Mouse (Mus musculus): Measurements from ENCODE around the gene Eng. TPM values are rescaled to one million over a fixed set of nuclear protein-coding genes. Genes with fewer than 3 reads are reported as not detected.
A peak's percentile ranks its signal among the peaks of the same experiment; 100 is the strongest.

Eng gene
- total RNA-seq, 2 experiments from 2014 or later, result 97.9 to 99.9 TPM

GRCm38 (mm10) chr2:32681754-32682153, 35.4 kb downstream of the Eng start:
- DNase-seq, result no peak

- no peak for DNase-seq
Observed at GRCm38 (mm10) chr2:32682721-32683417, 36.5 kb downstream of the Eng start.

DNA sequence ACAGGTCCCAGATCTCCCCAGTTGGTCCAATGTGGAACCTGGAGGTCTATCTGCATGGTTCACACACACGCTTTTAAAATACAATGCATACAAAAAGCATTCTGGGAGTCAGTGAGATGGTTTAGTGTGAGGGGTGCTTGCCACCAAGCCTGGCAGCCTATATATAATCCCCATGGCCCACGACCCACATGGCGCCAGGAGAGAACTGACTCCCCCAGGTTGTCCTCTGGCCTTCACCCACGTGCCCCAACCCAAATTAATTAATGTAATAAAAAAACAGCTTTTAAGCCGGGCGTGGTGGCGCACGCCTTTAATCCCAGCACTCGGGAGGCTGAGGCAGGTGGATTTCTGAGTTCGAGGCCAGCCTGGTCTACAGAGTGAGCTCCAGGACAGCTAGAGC, 37.3 kb downstream of the Eng start:
- no peak for DNase-seq

- DNase-seq, result no peak
Observed at GRCm38 (mm10) chr2:32684681-32685428, 38.5 kb downstream of the Eng start.

- peak; percentile 48 for DNase-seq
Observed at GRCm38 (mm10) chr2:32685807-32686206, 39.4 kb downstream of the Eng start.

DNA sequence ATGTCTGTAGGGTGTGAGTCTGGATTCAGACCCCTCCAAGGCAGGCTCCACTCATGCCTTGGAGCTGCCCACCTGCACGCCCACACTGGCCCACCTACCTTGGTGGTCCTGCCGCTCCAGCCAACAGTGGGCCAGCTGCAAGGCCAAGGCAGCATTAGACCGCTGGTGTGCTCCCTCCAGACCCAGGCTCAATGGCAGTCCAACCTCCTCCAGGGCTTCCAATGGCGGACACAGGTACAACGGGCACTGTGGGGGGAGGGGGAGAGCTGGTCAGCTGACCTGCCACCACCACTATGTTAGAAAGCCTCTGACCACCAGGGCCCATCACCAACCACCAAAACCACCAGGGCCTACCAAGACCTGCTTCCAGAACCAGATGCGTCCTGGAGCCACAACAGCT, 40.2 kb downstream of the Eng start:
- DNase-seq, result no peak

GRCm38 (mm10) chr2:32687562-32687961, 41.2 kb downstream of the Eng start:
- DNase-seq, result no peak

- DNase-seq, result peak; percentile 94
Observed at GRCm38 (mm10) chr2:32689420-32689819, 43.0 kb downstream of the Eng start.

DNA sequence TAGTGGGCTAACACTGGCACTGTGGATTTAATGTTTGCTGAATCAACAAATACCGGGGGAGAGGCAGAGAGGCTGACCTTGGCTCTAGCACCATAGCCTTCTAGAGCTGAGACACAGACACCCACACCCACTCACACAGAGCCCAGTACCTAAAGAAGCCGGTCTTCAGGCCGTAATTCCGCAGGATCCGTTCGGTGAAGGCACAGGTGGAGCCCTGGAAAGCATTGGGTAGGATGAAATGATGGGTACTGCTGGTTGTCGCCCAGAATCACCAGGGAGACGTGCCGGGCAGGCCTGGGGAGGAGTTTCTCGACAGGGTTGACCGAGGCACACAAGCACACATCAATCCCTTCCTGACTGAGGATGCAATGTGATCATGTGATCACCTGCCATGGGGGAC, 44.6 kb downstream of the Eng start:
- DNase-seq, result no peak

GRCm38 (mm10) chr2:32692496-32692895, 46.1 kb downstream of the Eng start:
- no peak for DNase-seq

DNA sequence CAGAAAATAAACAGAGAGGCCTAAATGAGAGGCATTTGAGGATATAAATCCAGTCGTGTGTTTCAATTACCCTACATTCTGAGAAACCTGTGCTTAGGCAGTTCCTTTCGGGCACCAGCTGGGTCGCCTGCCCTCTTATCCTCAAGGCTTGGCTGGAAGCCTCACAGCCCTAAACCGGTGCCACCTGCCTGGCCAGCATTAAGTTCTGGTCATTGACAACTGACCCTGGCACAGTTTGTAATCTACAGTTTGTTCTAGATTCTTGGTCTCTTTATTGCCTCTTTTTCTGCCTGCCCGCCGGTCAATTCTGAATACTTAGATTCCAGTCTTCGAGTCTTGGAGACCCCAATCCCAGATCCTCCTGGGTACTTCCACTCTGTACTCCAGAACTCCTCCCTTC, 46.9 kb downstream of the Eng start:
- DNase-seq, result no peak

DNA sequence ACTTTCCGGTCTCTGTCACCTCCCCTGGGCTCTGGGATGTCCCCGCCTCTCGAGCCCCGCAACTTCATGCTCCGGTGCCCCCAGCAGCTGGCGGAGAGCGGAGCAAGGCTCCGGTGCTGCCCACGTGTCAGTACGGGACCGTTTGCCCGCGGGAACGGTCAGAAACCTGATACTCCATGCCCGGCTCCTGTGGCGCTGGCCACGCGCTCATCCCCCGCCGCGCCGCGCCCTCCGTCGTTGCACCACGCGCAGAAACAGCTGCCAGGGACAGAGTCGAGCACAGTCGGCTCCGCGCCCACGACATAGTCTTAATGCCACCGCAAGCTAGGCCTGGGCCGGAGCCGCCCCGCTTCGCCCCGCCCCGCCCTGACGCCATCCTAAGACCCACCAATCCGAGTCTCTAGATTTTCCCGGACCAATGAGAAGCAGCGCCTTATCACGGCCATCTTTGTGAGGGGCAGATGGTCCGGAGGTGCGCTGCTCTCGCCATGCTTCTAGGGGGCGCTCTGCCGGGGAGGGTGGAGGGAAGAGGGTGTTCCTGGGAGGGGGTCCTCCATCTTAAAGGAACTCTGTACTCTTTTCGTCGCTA, 47.5 kb downstream of the Eng start:
- peak; percentile 97 for DNase-seq

DNA sequence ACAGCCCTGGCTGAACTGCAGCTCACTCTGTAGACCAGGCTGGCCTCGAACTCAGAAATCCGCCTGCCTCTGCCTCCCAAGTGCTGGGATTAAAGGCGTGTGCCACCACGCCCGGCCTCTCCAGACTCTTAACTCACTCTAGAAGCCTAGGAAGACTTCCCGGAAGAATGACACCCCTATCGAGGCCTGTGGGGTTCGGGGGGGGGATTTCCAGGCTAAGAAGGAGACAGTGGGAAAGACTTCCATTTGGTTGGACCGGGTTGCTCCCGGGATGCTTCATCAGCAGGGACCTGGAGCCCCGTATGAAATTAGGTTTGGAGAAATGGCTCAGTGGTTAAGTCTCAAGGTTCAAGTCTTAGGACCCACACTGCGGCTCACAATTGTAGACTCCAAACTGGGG, 48.3 kb downstream of the Eng start:
- DNase-seq, result no peak

- DNase-seq, result no peak
Observed at GRCm38 (mm10) chr2:32699680-32700079, 53.3 kb downstream of the Eng start.

DNA sequence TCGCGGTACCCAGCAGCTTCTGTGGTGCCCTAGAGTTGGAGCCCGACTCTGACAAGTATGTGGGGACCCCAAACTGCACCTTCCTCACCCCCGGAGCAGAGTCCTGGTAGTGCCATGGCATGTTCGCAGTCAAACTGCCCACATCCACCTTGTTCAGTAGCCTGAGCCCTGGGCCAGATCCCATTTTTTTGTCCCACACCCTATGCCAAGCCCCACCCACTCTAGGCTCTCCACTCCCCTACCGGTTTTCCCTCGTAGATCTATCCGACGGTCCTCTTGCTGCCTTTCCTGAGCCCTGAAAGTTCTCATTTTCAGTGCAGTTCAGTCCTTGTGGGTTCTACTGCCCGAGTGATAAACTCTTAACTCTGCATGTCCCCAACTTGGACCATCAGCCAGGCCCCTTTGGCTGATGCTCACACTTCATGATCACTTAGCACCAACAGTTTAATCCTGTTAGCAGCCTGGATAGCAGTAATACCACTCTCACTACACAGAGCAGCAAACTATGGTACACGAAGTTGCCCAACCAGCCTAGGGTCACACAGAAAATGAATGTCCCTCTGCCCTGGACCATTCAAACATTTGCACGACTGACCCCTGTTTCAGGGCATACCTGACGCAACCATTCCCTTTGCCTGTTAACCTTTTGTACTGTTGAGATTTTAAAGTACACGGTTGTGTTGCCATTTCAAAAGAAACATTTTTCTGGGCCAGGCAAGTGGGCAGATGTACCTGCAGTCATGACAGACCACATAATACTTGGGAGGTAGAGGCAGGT, 54.8 kb downstream of the Eng start:
- DNase-seq, result no peak

DNA sequence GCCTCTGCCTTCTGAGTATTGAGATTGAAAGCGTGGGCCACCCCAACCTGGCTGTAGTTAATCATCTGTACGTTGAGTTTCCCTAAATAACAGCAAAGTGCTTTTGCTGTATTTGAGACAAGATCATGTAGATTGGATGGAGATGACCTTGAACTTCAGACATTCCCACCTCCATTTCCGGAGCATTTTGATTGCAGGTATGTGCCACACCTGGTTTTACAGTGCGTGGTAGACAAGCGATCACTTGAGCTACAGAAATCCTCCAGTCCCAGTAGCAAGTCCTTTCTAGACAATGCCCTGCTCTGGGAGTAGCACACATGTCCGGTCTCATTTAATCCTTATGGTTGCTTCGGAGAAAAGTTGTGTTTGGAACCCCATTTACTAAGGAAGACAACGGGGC, 56.7 kb downstream of the Eng start:
- DNase-seq, result no peak

DNA sequence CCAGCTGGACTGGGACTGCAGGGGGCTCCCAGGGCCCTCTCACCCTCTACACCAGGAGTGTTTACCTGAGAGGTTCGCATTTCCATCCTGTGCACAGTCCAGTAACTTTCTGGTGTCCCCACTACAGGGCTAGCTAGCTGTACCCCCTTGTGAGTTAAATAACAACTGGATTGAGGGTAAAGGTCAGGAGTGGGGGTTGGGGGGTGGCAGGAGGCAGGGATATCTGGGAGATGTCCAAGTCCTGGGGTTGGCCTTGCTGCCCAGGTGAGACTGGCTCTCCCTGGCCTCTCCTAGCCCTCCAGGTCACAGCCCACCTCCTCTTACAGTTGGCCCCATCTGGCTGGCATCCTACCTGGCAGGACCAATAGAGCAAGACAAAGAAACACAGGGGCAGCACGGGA, 57.6 kb downstream of the Eng start, which contains the start of gene Fpgs:
Gene Fpgs (minus strand): TSS at position 125 of the 401 bp plus-strand sequence.
- no peak for DNase-seq

GRCm38 (mm10) chr2:32705018-32705417, 58.6 kb downstream of the Eng start:
- no peak for DNase-seq

DNA sequence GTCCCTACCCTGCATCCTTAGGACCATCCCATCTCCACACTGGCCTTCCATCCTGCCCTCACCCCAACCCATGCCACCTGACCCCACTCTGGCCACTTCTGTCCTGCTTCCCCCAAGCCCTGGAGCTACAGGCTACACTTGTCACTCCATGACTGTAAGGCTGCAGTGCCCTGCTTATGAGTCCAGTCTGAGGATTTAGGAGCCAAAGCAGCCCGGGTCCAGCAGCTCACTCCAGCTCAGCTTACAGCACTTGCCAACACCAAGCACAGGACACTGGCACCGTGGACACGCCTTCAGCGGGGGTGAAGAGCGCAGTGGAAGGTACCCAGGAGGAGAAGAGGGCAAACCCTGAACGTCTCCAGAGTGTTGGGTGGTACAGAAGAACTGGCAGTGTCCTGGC, 60.6 kb downstream of the Eng start:
- no peak for DNase-seq

GRCm38 (mm10) chr2:32708643-32709042, 62.2 kb downstream of the Eng start:
- peak; percentile 69 for DNase-seq

DNA sequence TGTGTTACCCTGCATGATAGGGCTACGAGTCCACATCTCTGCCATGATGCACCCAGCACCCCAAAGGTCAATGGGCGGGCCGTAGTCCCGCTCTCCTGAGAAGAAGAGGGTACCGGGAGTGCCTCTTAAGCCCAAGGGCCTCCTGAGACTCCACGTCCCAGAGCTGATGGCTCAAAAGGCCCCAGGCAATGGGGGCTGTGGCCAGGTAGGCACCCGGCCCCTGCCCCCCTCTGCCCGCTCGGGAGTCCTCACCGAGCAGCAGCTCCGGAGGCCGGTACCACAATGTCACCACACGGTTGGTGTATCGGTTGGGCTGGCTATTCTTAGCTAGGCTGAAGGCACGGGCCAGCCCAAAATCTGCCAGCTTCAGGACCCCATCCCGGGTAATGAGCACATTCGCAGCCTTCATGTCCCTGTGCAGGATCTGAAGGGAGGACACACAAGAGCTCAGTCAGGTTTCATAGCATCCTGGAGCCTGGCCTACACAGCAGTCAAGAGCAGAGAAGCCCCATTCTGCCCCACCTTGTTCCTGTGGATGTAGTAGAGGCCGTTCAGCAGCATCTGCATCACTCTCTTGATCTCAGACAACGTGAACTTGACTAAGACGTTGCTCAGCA, 63.2 kb downstream of the Eng start:
- no peak for DNase-seq

- no peak for DNase-seq
Observed at GRCm38 (mm10) chr2:32710425-32710824, 64.0 kb downstream of the Eng start.
